Mouse (Mus musculus) macrophage (primary cell): ENCODE measurements around the gene Gm3173. TPM values are rescaled to one million over a fixed set of nuclear protein-coding genes. Genes with fewer than 3 reads are reported as not detected.
"Not testable (repeated sequence)": the region's sequence is repeated elsewhere in the genome, so short reads cannot be mapped to it uniquely, and the experiment has no call there.

Source experiments
- H3K27ac ChIP-seq: fragments of 350-480 bp; formaldehyde crosslinking; 2 replicates; pipeline ENCODE4 v1.9.0; 2021
- H3K36me3 ChIP-seq: fragments of 350-480 bp; formaldehyde crosslinking; 2 replicates; pipeline ENCODE4 v1.9.0; 2021; ENCODE audit errors: inconsistent target
- H3K4me3 ChIP-seq: fragments of 350-480 bp; formaldehyde crosslinking; 2 replicates; pipeline ENCODE4 v1.9.0; 2021; ENCODE audit errors: inconsistent target
- H3K79me2 ChIP-seq: fragments of 350-480 bp; formaldehyde crosslinking; 2 replicates; pipeline ENCODE4 v1.9.0; 2021; ENCODE audit errors: inconsistent target
- WGBS: methylation state at CpG from one replicate; pipeline ENCODE4 v1.1.7; 2026; ENCODE audit warnings: inconsistent platforms; ENCODE audit not compliant: missing documents; 5-methylcytosine and 5-hydroxymethylcytosine counted together
- polyA plus RNA-seq: library from polyadenylated mRNA; stranded (reverse); fragments of 250-400 nt; gene quantifications from 3 replicates; pipeline ENCODE4 v1.2.4, GENCODE M21; 2018; ENCODE audit warnings: inconsistent platforms
- total RNA-seq, 78 experiments: library from RNA; depleted of rRNA; stranded (reverse); fragments of 250-400 nt; gene quantifications; 1 replicate in 9 of 78; 2 replicates in 24 of 78; 3 replicates in 43 of 78; 4 replicates in 2 of 78; pipeline ENCODE4 v1.2.4; 2018; ENCODE audit warnings: inconsistent platforms in 56 of 78

The Gm3173 gene
- not detected for total RNA-seq (2018; cell fraction: chromatin; rRNA removed)
- total RNA-seq (2018; cell fraction: cytosol; rRNA removed): not detected
- total RNA-seq (2018; cell fraction: nucleus; rRNA removed): not detected
- not detected in 3 replicates for polyA plus RNA-seq

- H3K79me2 ChIP-seq, H3K27ac ChIP-seq, H3K36me3 ChIP-seq, H3K4me3 ChIP-seq: not testable (repeated sequence)
Observed at GRCm38 (mm10) chr14:4430692-4431091, at the start of gene Gm3173. TSS of gene Gm3173 (plus strand) at chr14:4430992.

DNA sequence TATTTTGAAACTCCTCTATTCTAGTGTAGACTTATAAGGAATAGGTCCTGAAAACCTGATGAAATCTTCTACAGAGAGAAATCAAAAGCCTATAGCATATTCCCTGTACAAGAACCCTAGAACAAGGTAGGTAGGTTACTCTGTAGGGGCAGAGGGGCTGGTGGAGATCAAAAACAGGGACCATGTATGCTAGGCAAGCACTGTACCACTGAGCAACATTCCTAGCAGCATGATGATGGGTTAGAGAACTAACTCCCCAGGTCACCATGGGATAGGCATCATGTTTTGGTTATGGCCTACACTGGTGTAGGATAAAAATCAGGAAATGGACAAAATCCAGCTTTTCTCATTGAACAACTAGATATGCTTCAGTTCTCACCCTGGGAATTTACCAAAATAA, 45.2 kb upstream of the Gm3173 start:
- not testable (repeated sequence) for H3K27ac ChIP-seq, H3K4me3 ChIP-seq, H3K36me3 ChIP-seq, H3K79me2 ChIP-seq

DNA sequence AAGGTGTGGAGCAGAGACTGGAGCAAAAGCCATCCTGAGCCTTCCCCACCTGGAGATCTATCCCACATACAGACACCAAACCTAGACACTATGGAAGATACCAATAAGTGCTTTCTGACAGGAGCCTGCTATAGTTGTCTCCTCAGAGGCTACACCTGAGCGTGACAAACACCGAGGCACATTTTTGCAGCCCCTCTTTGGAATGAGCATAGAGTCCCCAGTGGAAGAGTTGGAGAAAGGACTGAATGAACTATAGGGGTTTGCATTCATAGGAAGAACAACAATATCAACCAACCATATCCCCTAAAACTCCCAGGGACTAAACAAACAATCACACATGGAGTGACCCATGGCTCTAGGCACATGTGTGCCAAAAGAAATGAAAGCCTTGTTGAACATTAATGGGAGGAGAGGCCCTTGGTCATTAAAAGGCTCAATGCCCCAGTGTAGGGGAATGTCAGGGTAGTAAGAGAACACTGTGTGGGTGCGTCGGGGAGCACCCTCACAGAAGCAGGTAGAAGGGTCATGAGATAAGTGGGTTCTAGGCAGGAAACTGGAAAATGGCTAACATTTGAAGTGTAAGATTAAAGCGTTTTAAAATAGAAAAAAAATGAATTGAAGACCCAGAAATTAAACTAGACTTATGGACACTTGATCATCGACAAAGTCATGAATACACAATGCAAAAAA, 37.8 kb upstream of the Gm3173 start:
- H3K79me2 ChIP-seq, H3K36me3 ChIP-seq, H3K4me3 ChIP-seq, H3K27ac ChIP-seq: not testable (repeated sequence)
- WGBS: no CpG with 5 or more reads among the region's 6 CpGs

- not testable (repeated sequence) for H3K4me3 ChIP-seq, H3K79me2 ChIP-seq, H3K27ac ChIP-seq, H3K36me3 ChIP-seq
- WGBS: no CpG with 5 or more reads among the region's 3 CpGs
Observed at GRCm38 (mm10) chr14:4397226-4397625, 33.6 kb upstream of the Gm3173 start, which contains the start of gene Gm3159. TSS of gene Gm3159 (plus strand) at chr14:4397526.

DNA sequence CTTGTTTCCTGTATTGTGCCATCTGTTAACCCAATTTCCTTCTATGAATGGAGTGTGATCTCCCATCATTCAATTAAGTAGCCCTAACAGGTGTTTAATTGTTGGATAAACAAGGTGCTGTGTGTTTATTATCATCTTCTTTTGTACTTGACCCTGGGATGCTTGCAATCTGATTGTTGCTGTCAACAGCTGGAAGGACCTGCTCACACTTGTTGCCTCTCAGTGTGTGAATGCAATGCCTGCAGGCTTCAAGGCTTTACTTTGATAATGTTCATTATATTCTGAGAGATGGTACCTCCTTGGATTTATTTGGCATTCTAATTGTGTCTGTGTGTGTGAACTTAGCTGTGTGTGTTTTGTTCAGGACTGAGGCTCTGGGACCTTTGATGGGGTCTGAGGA, 32.2 kb upstream of the Gm3173 start:
- not testable (repeated sequence) for H3K79me2 ChIP-seq, H3K36me3 ChIP-seq, H3K27ac ChIP-seq

GRCm38 (mm10) chr14:4400115-4400789, 30.5 kb upstream of the Gm3173 start:
- H3K79me2 ChIP-seq, H3K36me3 ChIP-seq, H3K27ac ChIP-seq, H3K4me3 ChIP-seq: not testable (repeated sequence)
- WGBS: 94% methylated on average over 2 of the region's 5 CpGs

More for the DNA sequence above, 32.2 kb upstream of the Gm3173 start:
- H3K4me3 ChIP-seq: not testable (repeated sequence)

GRCm38 (mm10) chr14:4401245-4401644, 29.5 kb upstream of the Gm3173 start:
- WGBS: 80% methylated on average over 1 of the region's 5 CpGs

GRCm38 (mm10) chr14:4403840-4404239, 27.0 kb upstream of the Gm3173 start:
- not testable (repeated sequence) for H3K27ac ChIP-seq, H3K36me3 ChIP-seq, H3K4me3 ChIP-seq, H3K79me2 ChIP-seq

More at GRCm38 (mm10) chr14:4401245-4401644, 29.5 kb upstream of the Gm3173 start:
- H3K79me2 ChIP-seq, H3K36me3 ChIP-seq, H3K4me3 ChIP-seq, H3K27ac ChIP-seq: not testable (repeated sequence)

DNA sequence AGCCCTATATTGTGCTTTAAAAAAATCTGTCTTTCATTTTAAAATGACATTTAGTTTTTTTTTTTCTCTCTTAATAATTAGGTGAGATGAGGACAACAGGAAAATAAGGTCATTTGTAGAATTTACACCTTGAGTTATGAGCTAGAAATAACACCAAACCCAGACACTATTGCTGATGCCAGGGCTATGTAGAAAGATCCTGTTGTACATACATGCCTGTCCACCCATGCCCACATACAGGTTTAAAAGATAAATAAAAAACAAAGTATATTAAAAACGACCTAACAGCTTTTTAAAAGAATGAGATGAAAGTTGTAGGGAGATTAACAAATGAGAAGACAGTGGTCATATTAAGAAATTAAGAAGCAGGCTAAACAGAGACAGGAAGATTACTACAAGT, 20.9 kb upstream of the Gm3173 start:
- H3K27ac ChIP-seq, H3K36me3 ChIP-seq, H3K4me3 ChIP-seq, H3K79me2 ChIP-seq: not testable (repeated sequence)
- no CpG with 5 or more reads among the region's 1 CpGs for WGBS

- H3K79me2 ChIP-seq, H3K4me3 ChIP-seq, H3K36me3 ChIP-seq, H3K27ac ChIP-seq: not testable (repeated sequence)
- 9% methylated on average over 35 of the region's 59 CpGs for WGBS
Observed at GRCm38 (mm10) chr14:4414965-4415835, 15.6 kb upstream of the Gm3173 start, which contains the start of gene Gm3164. TSS of gene Gm3164 (plus strand) at chr14:4415448.

GRCm38 (mm10) chr14:4481445-4481844, 50.7 kb downstream of the Gm3173 start, which contains the start of gene Gm3182:
TSS of gene Gm3182 (plus strand) at chr14:4481745.
- H3K4me3 ChIP-seq, H3K36me3 ChIP-seq, H3K79me2 ChIP-seq, H3K27ac ChIP-seq: not testable (repeated sequence)
- WGBS: no CpG with 5 or more reads among the region's 2 CpGs

DNA sequence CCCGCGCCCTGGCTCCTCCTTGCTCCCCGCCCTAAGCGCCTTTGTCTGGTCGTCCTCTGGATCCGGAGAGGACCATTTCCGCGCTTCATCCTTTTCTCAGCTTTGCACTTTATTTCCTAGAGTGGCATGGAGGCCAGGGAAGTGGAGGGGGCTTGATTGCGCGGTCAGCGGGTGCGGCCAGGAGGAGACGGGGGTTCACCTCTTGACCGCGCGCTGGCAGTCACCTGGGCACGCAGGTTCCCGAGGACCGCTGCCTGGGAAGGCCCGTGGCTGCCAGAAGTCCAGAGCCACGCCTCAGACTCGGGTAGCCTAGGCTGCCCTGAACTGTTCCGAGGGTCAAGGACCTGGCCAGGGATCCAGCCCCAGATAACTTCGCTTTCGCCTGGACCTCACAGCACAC, 68.6 kb downstream of the Gm3173 start:
- H3K27ac ChIP-seq, H3K4me3 ChIP-seq, H3K36me3 ChIP-seq, H3K79me2 ChIP-seq: not testable (repeated sequence)
- WGBS: 3% methylated on average over 5 of the region's 25 CpGs

DNA sequence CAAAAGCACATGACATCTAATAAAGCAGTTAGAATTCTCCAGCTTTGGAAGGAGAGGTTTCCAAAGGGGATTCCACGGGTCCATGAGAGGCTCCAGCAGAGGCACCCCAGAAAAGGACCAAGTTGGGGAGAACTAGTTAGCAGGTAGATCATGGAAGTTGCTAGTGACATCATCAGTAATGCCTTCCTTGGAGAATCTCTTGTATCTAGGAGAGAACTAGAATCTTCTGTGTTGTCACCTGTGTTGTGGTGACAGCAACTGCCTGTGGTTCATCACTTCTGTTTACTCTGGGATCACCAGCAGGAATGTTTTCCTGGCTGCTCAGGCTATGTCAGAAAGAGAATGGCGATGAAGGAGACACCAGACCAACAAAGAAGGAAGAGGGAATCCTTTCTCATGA, 124.3 kb downstream of the Gm3173 start, which contains the start of gene Gm3047:
Gene Gm3047, plus strand, starts transcription at position 301 of the 400 bp plus-strand sequence.
- not testable (repeated sequence) for H3K4me3 ChIP-seq, H3K79me2 ChIP-seq, H3K27ac ChIP-seq, H3K36me3 ChIP-seq
- WGBS: no CpG with 5 or more reads among the region's 2 CpGs
